Mouse (Mus musculus) macrophage (primary cell): ENCODE results near the gene Piwil1. TPM values are rescaled to one million over a fixed set of nuclear protein-coding genes. Genes with fewer than 3 reads are reported as not detected.

Source experiments
- H3K27ac ChIP-seq: fragments of 350-480 bp; formaldehyde crosslinking; 2 replicates; pipeline ENCODE4 v1.9.0; 2021
- H3K36me3 ChIP-seq: fragments of 350-480 bp; formaldehyde crosslinking; 2 replicates; pipeline ENCODE4 v1.9.0; 2021; ENCODE audit errors: inconsistent target
- H3K4me3 ChIP-seq: fragments of 350-480 bp; formaldehyde crosslinking; 2 replicates; pipeline ENCODE4 v1.9.0; 2021; ENCODE audit errors: inconsistent target
- H3K79me2 ChIP-seq: fragments of 350-480 bp; formaldehyde crosslinking; 2 replicates; pipeline ENCODE4 v1.9.0; 2021; ENCODE audit errors: inconsistent target
- WGBS: methylation state at CpG from one replicate; pipeline ENCODE4 v1.1.7; 2026; ENCODE audit warnings: inconsistent platforms; ENCODE audit not compliant: missing documents; 5-methylcytosine and 5-hydroxymethylcytosine counted together
- polyA plus RNA-seq: library from polyadenylated mRNA; stranded (reverse); fragments of 250-400 nt; gene quantifications from 3 replicates; pipeline ENCODE4 v1.2.4, GENCODE M21; 2018; ENCODE audit warnings: inconsistent platforms
- total RNA-seq, 78 experiments: library from RNA; depleted of rRNA; stranded (reverse); fragments of 250-400 nt; gene quantifications; 1 replicate in 9 of 78; 2 replicates in 24 of 78; 3 replicates in 43 of 78; 4 replicates in 2 of 78; pipeline ENCODE4 v1.2.4; 2018; ENCODE audit warnings: inconsistent platforms in 56 of 78

The Piwil1 gene
- total RNA-seq (2018; cell fraction: chromatin; rRNA removed), result not detected
- not detected for total RNA-seq (2018; cell fraction: cytosol; rRNA removed)
- not detected for total RNA-seq (2018; cell fraction: nucleus; rRNA removed)
- not detected in 3 replicates for polyA plus RNA-seq

DNA sequence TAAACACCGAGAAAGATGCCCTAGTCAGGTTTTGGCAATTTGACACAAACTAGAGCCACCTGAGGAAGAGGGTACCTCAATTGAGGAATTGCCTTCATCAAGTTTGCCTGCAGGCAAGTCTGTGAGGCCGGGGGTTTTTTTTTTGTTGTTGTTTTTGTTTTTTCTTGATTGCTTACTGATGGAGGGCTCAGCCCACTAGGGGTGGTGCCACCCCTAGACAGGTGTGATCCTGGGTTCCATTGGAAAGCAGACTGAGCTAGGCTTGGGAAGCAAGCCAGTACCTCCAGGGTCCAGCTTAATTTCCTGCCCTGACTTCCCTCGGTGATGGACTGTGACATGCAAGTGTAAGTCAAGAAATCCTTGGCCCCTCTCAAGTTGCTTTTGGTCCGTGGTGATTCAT, at the start of gene Piwil1:
Gene Piwil1 (plus strand): TSS at position 301 of the 400 bp plus-strand sequence.
- no peaks in the 10 kb centered on the region for H3K79me2 ChIP-seq

DNA sequence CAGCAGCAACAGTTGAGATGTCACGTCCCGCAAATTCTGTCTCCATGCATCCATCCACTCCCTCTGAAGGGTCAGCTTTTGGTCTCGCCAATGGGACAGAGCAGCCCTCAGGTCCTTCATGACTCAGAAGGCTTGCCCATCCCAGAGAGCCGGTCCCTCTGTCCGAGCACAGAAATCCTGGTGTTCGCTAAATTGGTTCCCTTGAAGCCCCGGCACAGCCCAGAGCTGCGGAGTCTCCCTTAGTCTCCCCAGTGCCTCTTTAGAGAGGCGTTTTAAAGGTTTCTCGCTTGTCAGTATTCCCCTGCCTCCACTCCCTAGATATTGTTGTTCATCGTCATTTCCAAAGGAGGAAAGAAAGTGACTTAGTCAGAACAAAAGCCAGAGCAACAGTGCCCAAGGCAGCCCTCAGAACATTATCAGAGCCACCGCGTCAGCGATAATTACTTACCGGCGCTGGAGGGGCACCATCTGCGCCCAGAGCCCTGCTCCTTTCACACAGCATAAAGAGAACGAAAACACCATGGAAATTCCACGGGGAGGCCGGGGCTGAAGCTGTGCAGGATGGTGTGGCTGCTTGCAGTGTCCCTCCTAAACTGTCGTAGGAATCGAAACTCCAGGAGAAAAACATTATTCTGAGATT, 45.7 kb upstream of the Piwil1 start:
- H3K4me3 ChIP-seq, result no peak overlapping the region
- 79% methylated on average over 22 of the region's 22 CpGs for WGBS
- no peaks in the 10 kb centered on the region for H3K79me2 ChIP-seq
- H3K36me3 ChIP-seq, result no peaks in the 10 kb centered on the region
- no peak overlapping the region for H3K27ac ChIP-seq

More for the DNA sequence above, at the start of gene Piwil1:
- no peak within 1 kb of the TSS for H3K27ac ChIP-seq
- H3K4me3 ChIP-seq, result no peak within 1 kb of the TSS
- WGBS, result 92% methylated on average over 4 of the region's 4 CpGs
- H3K36me3 ChIP-seq, result no peaks in the 10 kb centered on the region

DNA sequence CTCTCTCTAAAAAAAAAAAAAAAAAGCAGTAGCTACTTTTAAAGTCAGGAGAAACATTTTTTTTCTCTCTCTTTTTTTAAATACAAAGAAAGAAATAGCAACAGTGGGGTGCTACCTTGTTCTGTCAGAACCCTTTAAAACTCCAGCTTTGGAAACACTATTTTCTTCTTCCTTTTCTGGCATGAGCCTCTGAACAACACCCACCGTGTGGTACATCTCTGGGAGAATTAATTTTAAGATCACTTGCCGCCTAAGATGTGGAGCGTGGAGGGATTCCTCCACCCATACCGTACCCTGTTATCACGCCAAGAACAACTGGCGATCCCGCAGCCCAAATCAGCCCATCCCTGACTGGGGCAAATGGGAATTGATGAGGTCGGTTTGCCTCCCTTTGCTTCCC, 42.2 kb upstream of the Piwil1 start:
- no peak overlapping the region for H3K27ac ChIP-seq
- 58% methylated on average over 8 of the region's 8 CpGs for WGBS
- H3K36me3 ChIP-seq, result no peaks in the 10 kb centered on the region
- no peak overlapping the region for H3K4me3 ChIP-seq
- H3K79me2 ChIP-seq, result no peaks in the 10 kb centered on the region

DNA sequence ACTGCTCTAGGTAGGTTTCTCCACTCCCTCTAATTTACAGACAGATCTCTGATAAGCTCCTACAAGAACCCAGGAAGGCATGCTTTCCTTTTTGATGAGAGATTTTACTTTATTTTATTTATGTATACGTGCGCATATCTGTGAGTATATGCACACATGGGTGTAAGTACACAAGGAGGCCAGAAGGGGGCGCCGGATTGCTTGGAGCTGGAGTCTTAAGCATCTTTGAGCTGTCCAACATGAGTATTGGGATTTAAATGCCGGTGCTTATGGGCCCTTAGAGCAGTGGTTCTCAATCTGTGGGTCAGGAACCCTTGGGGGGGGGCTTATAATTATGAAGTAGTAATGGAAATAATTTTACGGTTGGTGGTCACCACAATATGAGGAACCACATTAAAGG, 39.4 kb upstream of the Piwil1 start:
- no peaks in the 10 kb centered on the region for H3K36me3 ChIP-seq
- H3K4me3 ChIP-seq, result no peak overlapping the region
- WGBS, result 89% methylated on average over 6 of the region's 6 CpGs
- no peaks in the 10 kb centered on the region for H3K79me2 ChIP-seq
- no peak overlapping the region for H3K27ac ChIP-seq

DNA sequence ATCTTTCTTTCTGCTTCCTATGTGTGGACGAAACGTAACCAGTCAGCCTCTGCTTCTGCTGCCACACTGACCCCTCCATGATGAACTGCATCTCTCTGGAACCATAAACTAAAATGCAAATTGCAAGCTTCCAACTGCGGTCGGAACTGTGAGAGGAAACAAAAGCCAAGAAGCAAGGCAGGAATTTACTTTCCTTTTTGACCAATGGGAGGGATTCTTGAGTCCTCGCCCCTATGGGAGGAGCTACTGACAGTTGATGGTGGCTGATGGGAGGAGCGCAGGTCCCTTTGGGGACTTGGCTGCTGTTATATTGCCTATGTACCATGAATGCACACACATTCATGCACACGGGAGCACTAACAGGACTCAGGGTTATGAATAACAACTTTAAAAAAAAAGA, 38.3 kb upstream of the Piwil1 start:
- Histone ChIP-seq H3K4me3 (no peak overlapping the region), H3K27ac (no peak overlapping the region), H3K36me3 (no peaks in the 10 kb centered on the region), H3K79me2 (no peaks in the 10 kb centered on the region)
- 83% methylated on average over 7 of the region's 7 CpGs for WGBS

DNA sequence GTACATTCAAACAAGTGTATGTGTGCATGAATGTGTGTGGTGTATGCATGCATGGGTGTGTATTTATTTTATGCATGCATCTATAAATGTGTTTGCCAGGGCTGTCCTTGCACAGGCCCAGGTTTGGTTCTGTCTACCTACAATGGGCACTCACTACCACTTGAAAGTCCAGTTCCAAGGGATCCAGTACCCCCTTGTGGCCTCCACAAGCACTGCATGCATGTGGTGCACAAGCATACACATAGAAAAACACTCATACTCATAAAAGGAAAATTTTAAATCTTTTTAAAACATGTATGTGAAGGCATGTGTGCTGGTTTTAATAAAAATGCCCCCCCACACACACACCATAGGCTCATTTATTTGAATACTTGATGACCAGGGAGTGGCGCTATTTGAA, 37.3 kb upstream of the Piwil1 start:
- 100% methylated on average over 1 of the region's 1 CpGs for WGBS
- Histone ChIP-seq H3K79me2 (no peaks in the 10 kb centered on the region), H3K4me3 (no peak overlapping the region), H3K36me3 (no peaks in the 10 kb centered on the region), H3K27ac (no peak overlapping the region)

DNA sequence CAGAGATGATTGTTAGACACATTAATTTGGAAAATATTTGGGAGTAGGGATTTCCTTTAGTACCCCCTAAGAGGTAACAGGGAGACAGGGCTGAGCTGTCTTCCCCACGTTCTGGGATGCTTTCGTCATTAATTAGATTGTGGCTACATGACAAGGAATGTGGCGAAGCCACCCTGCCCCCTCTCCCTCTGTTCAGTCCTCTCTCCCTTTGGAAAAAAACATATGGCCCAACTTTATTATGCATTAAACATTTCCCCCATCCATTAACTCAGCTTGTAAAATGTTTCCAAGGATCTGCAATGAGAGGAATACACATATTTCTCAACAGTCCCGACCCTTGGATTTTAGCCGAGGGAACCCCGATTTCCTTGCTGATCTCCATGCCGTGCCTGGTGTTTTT, 35.0 kb upstream of the Piwil1 start:
- Histone ChIP-seq H3K79me2 (no peaks in the 10 kb centered on the region), H3K27ac (no peak overlapping the region), H3K36me3 (no peaks in the 10 kb centered on the region), H3K4me3 (no peak overlapping the region)
- WGBS, result 72% methylated on average over 7 of the region's 7 CpGs

DNA sequence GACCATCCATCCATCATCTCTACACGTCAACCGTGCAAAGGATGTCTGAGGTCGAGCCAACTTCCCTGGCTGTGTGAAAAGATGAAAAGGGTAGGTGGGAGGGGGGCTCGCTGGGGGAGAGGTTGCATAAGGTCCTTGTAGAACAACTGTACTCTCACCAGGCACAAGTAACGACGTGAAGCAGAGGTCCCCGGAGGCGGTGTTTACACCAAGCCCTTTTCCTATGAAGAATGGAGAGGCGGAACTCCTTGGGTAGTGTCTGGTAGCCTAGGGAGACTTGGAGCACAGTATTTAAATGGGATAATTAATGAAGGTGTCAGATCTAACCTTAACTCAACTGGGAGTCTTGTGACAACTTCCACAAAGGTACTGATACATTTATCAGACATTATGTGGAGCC, 28.2 kb upstream of the Piwil1 start:
- no peak overlapping the region for H3K4me3 ChIP-seq
- no peaks in the 10 kb centered on the region for H3K36me3 ChIP-seq
- 81% methylated on average over 9 of the region's 9 CpGs for WGBS
- H3K79me2 ChIP-seq, result no peaks in the 10 kb centered on the region
- H3K27ac ChIP-seq, result no peak overlapping the region

DNA sequence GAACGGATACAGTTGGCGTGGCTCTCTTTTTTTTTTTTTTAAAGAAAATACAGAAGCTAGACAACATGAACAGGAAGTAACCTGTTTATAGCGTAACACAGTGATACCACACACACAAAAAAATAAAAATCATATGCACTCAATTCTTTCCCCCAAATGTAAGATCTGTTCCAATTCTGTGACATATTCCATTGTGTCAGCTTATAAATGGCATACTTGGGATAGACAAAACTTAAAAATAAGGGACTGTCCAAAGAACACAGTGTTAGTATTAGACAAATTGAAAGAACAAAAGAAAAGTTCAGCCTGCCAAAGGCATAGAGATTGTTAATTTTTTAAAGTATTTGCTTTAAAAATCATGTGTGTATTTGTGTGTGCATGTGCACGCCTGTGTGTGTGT, 25.0 kb upstream of the Piwil1 start:
- no peak overlapping the region for H3K4me3 ChIP-seq
- no peaks in the 10 kb centered on the region for H3K79me2 ChIP-seq
- 94% methylated on average over 4 of the region's 4 CpGs for WGBS
- H3K36me3 ChIP-seq, result no peaks in the 10 kb centered on the region
- no peak overlapping the region for H3K27ac ChIP-seq

DNA sequence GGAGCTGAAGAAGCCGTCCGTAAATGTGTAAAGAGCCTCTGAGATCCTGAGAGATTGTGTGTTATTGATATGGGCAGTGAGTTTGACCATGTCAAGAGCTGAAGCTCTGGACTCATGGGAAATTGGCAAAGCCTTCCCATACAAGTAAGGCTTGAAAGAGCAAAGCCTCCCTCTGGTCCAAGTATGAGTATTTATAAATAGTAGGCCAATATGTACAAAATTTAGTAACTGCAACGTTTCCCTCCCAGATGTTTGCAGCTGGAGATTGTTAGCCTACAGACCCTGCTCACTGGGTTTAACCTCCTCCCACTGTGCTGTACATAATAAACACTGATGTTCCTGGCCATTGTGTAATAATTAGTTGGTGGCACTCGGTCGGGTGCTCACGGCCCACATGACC, 24.5 kb upstream of the Piwil1 start:
- H3K79me2 ChIP-seq, result no peaks in the 10 kb centered on the region
- H3K27ac ChIP-seq, result no peak overlapping the region
- 88% methylated on average over 6 of the region's 6 CpGs for WGBS

DNA sequence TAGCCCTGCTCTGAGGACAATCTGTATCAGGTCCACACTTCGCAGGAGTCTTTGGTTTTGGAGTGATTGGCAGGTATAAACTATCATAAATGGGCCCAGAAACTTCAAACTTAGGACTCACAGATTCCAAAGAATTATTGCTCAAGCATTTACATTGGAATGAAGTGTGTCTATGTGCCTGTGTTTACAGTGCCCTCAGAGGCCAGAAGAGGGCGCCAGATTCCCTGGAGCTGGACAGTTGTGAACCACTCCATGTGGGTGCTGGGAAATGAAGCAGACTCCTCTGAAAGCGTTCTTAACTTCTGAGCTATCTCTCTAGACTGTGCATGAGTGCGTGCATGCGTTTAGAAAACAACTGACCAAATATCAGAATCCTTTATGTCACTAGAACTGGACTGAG, 20.9 kb upstream of the Piwil1 start:
- Histone ChIP-seq H3K4me3 (no peak overlapping the region), H3K79me2 (no peaks in the 10 kb centered on the region), H3K36me3 (no peaks in the 10 kb centered on the region), H3K27ac (no peak overlapping the region)
- WGBS, result 31% methylated on average over 5 of the region's 5 CpGs

More for the DNA sequence above, 24.5 kb upstream of the Piwil1 start:
- H3K36me3 ChIP-seq, result no peaks in the 10 kb centered on the region
- H3K4me3 ChIP-seq, result no peak overlapping the region

DNA sequence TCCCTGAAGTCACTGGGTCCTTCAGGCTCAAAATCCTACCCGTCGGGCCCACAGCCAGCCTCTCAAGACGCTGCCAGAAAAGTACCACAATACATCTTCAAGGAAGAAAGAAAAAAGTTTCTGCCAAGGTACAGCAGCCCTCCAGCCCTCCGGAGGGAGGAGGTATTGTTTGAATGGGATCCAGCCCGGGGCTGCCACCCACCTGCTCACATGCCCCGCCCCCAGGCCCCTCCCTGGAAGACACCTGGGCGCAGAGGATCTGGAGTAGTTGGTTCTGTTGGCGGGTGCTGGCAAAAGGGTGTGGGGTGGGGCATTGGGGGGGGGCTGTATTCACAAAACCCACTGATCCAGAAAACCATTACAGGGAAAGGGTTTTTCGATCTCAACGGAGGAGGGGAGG, 18.1 kb upstream of the Piwil1 start:
- WGBS, result 28% methylated on average over 10 of the region's 10 CpGs
- Histone ChIP-seq H3K79me2 (no peaks in the 10 kb centered on the region), H3K27ac (no peak overlapping the region), H3K36me3 (no peaks in the 10 kb centered on the region), H3K4me3 (no peak overlapping the region)

DNA sequence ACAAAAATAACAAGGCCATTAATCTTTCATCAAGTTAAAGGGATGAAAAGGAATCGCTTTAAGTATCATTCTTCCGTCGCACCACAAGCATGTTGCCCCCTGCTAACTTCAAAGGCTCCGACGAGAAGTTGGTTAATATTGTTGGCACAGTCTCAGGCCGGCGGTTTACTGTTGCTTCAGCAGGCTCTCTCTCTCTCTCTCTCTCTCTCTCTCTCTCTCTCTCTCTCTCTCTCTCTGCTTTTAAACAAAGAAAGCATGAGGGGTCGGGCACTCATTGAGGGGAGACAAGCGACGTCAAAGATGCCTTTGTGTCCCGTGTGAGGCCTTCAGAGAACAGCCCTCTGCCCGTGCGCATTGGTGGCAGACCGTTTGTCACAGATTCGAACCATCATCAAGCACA, 17.7 kb upstream of the Piwil1 start:
- H3K36me3 ChIP-seq, result no peaks in the 10 kb centered on the region
- 48% methylated on average over 9 of the region's 15 CpGs for WGBS

DNA sequence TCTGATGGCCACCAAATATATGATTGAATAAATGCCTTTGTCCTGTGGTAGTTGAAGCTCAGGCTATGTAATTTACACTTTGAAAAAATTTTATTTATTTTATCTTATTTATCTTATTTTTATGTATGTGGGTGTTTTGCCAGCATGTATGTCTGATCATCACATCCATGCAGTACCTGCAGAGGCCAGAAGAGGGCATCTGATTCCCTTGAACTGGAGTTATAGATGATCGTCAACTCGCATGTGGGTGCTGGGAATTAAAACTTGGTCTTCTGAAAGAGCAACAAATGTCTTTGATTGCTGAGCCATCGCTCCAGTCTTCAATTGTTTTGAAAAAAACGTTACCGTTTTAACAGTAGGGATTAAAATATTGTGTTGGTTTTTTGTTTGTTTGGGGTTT, 15.2 kb upstream of the Piwil1 start:
- Histone ChIP-seq H3K79me2 (no peaks in the 10 kb centered on the region), H3K4me3 (no peak overlapping the region), H3K27ac (no peak overlapping the region), H3K36me3 (no peaks in the 10 kb centered on the region)
- WGBS, result 84% methylated on average over 5 of the region's 5 CpGs

More for the DNA sequence above, 17.7 kb upstream of the Piwil1 start:
- Histone ChIP-seq H3K79me2 (no peaks in the 10 kb centered on the region), H3K4me3 (no peak overlapping the region), H3K27ac (no peak overlapping the region)

DNA sequence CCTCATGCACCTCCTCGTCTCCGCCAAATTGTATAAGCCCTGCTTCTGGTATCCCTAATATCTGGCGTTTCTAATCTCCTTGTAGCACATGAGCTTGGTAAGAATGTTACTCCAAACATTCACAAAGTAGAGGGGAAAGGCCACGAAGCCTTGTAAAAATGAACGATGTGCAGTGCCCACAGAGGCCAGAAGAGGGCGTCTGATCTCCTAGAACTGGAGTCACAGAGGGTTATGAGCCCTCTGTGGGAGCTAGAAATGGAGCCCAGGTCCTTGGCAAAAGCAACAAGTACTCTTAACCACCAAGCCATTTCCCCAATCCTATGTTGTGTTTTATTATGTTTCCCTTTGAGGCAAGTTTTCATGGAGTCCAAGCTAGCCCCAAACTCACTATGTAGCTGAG, 8.2 kb upstream of the Piwil1 start:
- no peak overlapping the region for H3K27ac ChIP-seq
- no peaks in the 10 kb centered on the region for H3K79me2 ChIP-seq
- WGBS, result 74% methylated on average over 6 of the region's 6 CpGs
- no peaks in the 10 kb centered on the region for H3K36me3 ChIP-seq
- no peak overlapping the region for H3K4me3 ChIP-seq
